Mouse (Mus musculus) cerebellum, adult 2 months (tissue): ENCODE results near the gene Pwwp2b. TPM values are rescaled to one million over a fixed set of nuclear protein-coding genes. Genes with fewer than 3 reads are reported as not detected.

ENCODE experiments used
- DNase-seq, 2 experiments: peaks; one replicate each; pipeline ENCODE4 v3.0.0; 2021
- H3K27ac ChIP-seq: fragments of 200-500 bp; 2 replicates; pipeline ENCODE4 v1.5.1; 2012; ENCODE audit warnings: low read length, control low read depth, inconsistent platforms; ENCODE audit not compliant: insufficient read depth
- H3K27me3 ChIP-seq: fragments of 200-500 bp; 2 replicates; pipeline ENCODE4 v1.6.1; 2012; ENCODE audit warnings: inconsistent platforms, mild to moderate bottlenecking, low read length, moderate library complexity; ENCODE audit not compliant: control insufficient read depth, insufficient read depth
- H3K4me1 ChIP-seq: fragments of 200-500 bp; 2 replicates; pipeline ENCODE4 v1.6.1; 2011; ENCODE audit warnings: low read length; ENCODE audit not compliant: control insufficient read depth, insufficient read depth
- H3K4me3 ChIP-seq: fragments of 200-500 bp; replicated peaks from 2 replicates; pipeline ENCODE3; 2011; ENCODE audit warnings: mild to moderate bottlenecking, low read depth, low read length, control low read depth; ENCODE audit not compliant: insufficient read depth
- CTCF ChIP-seq: fragments of 200-500 bp; IDR thresholded peaks from 2 replicates; pipeline ENCODE4 v1.5.1; 2011; ENCODE audit warnings: low read depth, mild to moderate bottlenecking, control low read depth, low read length, moderate library complexity, borderline replicate concordance; ENCODE audit not compliant: insufficient read depth
- POLR2A ChIP-seq: fragments of 200-500 bp; IDR thresholded peaks from 2 replicates; pipeline ENCODE4 v1.6.1; 2011; ENCODE audit warnings: low read length, control low read depth, borderline replicate concordance; ENCODE audit not compliant: insufficient read depth
- WGBS: fragments of 180-500 bp; shearing (Covaris S2); methylation state at CpG from one replicate; pipeline ENCODE4 v1.1.7; 2018; 5-methylcytosine and 5-hydroxymethylcytosine counted together
- polyA plus RNA-seq: library from polyadenylated mRNA; depleted of rRNA; stranded (reverse); fragments of >200 nt; gene quantifications from 2 replicates; pipeline ENCODE4 v1.2.3, GENCODE M21; 2012

Gene Pwwp2b
- polyA plus RNA-seq, 1 experiment = 9.9 TPM

- Histone ChIP-seq H3K4me3 (peak overlapping the region; percentile 81), H3K4me1 (no peaks in the 10 kb centered on the region), H3K27me3 (no peaks in the 10 kb centered on the region), H3K27ac (no peak overlapping the region)
- TF ChIP-seq POLR2A = no peak
- 42% methylated on average over 3 of the region's 3 CpGs for WGBS
- DNase-seq = no peak
Observed at GRCm38 (mm10) chr7:139213751-139214150, 34.5 kb upstream of the Pwwp2b start.

- 0 out of 2 replicates have a peak, but pooled peaks cover 2% of the 10 kb centered on the region for H3K4me1 ChIP-seq
- no peaks in the 10 kb centered on the region for H3K27me3 ChIP-seq
- 63% methylated on average over 3 of the region's 3 CpGs for WGBS
- no peak for TF ChIP-seq CTCF
- no peak for TF ChIP-seq POLR2A
- H3K4me3 ChIP-seq = no peak overlapping the region
- DNase-seq = no peak
- no peak overlapping the region for H3K27ac ChIP-seq
Observed at GRCm38 (mm10) chr7:139214160-139214559, 34.1 kb upstream of the Pwwp2b start.

GRCm38 (mm10) chr7:139214596-139215340, 33.5 kb upstream of the Pwwp2b start:
- H3K4me3 ChIP-seq = no peak overlapping the region
- WGBS = 73% methylated on average over 14 of the region's 14 CpGs
- no peak overlapping the region for H3K27ac ChIP-seq
- no peak for DNase-seq
- TF ChIP-seq POLR2A = no peak
- H3K4me1 ChIP-seq = 0 out of 2 replicates have a peak, but pooled peaks cover 5% of the 10 kb centered on the region
- no peaks in the 10 kb centered on the region for H3K27me3 ChIP-seq

GRCm38 (mm10) chr7:139215516-139215915, 32.8 kb upstream of the Pwwp2b start:
- no peak for TF ChIP-seq POLR2A
- no peak for TF ChIP-seq CTCF
- Histone ChIP-seq H3K4me3 (no peak overlapping the region), H3K27ac (no peak overlapping the region), H3K27me3 (no peaks in the 10 kb centered on the region), H3K4me1 (0 out of 2 replicates have a peak, but pooled peaks cover 5% of the 10 kb centered on the region)
- DNase-seq = no peak
- WGBS = 64% methylated on average over 1 of the region's 1 CpGs

GRCm38 (mm10) chr7:139215946-139216345, 32.3 kb upstream of the Pwwp2b start:
- no peak for TF ChIP-seq CTCF
- no peak for TF ChIP-seq POLR2A
- WGBS = 87% methylated on average over 7 of the region's 7 CpGs
- Histone ChIP-seq H3K4me1 (0 out of 2 replicates have a peak, but pooled peaks cover 5% of the 10 kb centered on the region), H3K27ac (no peak overlapping the region), H3K4me3 (no peak overlapping the region), H3K27me3 (no peaks in the 10 kb centered on the region)
- no peak for DNase-seq

GRCm38 (mm10) chr7:139216464-139216863, 31.8 kb upstream of the Pwwp2b start:
- no peaks in the 10 kb centered on the region for H3K27me3 ChIP-seq
- no peak for TF ChIP-seq POLR2A
- no peak for TF ChIP-seq CTCF
- 0 out of 2 replicates have a peak, but pooled peaks cover 5% of the 10 kb centered on the region for H3K4me1 ChIP-seq
- WGBS = 78% methylated on average over 9 of the region's 9 CpGs
- H3K27ac ChIP-seq = no peak overlapping the region
- DNase-seq = no peak
- H3K4me3 ChIP-seq = no peak overlapping the region

- no peak for DNase-seq
- Histone ChIP-seq H3K27me3 (no peaks in the 10 kb centered on the region), H3K4me3 (no peak overlapping the region), H3K27ac (no peak overlapping the region), H3K4me1 (0 out of 2 replicates have a peak, but pooled peaks cover 5% of the 10 kb centered on the region)
- WGBS = 84% methylated on average over 7 of the region's 7 CpGs
- TF ChIP-seq CTCF (no peak), POLR2A (no peak)
Observed at GRCm38 (mm10) chr7:139217046-139217445, 31.2 kb upstream of the Pwwp2b start.
